Mouse (Mus musculus): ENCODE data around the gene Serpinb1a.

GRCm38 (mm10) chr13:32833237-32833636 lies 17.7 kb downstream of the Serpinb1a start:
- TF ChIP-seq CTCF (IDR thresholded peaks at IDR 0.05; ENCODE audit: low read depth), result no peak
- TF ChIP-seq EP300 (IDR thresholded peaks at IDR 0.05; ENCODE audit: low read depth), result no peak
